Mouse (Mus musculus) fat pad, adult 2 months (tissue): Measurements from ENCODE around the gene Adh6b.
A peak's percentile ranks its signal among the peaks of the same experiment; 100 is the strongest.

Source experiments
- DNase-seq: peaks from one replicate; pipeline ENCODE4 v3.0.0-alpha.2; 2011; ENCODE audit warnings: low read depth, low spot score; ENCODE audit errors: extremely low read depth

Gene Adh6b

DNA sequence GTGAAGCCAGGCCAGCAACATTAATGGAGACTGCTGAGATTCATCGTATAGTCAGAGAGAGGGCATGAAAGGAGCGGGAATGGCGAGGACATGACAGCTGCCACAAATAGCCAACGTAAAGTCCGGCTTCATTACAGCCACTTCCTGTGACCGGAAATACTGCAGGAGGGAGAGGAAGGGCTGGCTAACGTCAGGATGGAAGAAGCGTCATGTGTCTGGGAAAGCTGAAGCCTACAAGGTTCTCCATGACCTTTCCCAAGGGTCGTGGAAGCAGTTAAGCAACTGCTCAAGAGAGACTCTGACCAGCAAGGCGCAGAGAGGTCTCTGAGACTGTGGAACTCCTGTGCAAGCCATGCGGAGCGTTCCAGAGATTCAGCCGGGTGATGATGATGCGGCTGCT, at the start of gene Adh6b:
Gene Adh6b, plus strand, starts transcription at position 305 of the 400 bp plus-strand sequence.
- DNase-seq: no peak

- DNase-seq: no peak
Observed at GRCm38 (mm10) chr3:138293298-138293895, 48.2 kb upstream of the Adh6b start.

GRCm38 (mm10) chr3:138300130-138300529, 41.4 kb upstream of the Adh6b start:
- peak; percentile 91 for DNase-seq

DNA sequence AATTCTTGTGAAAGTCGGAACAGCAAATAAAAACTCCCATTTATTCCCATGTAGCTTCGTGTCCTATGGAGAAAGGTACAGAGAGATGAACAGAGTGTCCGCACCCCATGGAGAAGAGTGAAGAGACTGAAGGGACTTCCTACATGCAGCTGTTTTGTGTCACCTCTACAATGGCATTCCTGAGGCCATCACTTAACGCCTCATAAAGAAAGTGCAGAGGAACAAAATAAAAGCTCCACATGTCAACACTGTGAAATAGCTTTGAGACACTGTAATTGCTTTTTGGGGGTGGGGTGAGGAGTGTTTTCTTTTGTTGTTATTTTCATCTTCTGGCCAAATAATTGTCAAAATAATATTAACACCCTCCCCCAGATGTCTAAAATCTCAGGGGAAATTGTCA, 38.9 kb upstream of the Adh6b start:
- no peak for DNase-seq

GRCm38 (mm10) chr3:138303771-138304488, 37.6 kb upstream of the Adh6b start:
- DNase-seq: peak; percentile 97

DNA sequence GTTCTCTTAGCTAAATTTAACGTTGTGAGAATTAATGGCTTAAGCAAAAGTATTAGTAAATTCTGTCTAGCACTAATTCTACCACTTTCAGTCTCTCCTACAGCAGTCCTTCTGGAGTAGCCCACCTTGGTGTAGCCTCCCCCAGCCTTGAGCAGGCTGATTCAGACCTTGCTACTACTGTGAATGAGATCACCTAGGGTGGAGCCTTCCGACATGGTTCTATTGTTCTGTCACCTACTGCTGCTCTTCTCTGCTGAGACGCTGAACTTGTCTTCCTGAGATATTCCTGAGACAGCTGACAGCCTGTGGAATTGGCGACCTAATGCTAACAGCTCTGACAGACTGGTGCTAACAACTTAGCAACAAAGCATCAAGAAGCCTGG, 37.1 kb upstream of the Adh6b start:
- no peak for DNase-seq

GRCm38 (mm10) chr3:138305486-138306289, 35.9 kb upstream of the Adh6b start:
- DNase-seq: no peak

DNA sequence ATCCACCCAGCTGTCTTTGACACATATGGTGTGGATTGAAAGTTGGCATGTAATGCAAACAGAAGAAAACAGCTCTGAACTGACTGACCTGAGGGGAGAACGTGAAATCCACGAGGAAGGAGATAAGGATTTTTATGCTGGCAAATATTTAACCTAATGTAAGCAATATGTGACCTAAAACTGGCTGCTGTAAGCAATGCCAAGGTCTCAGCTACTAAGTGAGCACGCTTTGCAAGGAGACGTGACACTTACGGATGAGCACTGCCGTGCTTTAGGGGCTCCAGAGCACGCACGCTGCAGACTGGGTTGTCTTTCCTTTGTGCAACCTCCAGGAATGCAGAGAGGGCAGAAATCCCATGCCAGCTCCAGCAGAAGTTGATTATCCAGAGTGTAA, 35.3 kb upstream of the Adh6b start:
- no peak for DNase-seq

GRCm38 (mm10) chr3:138309910-138310309, 31.7 kb upstream of the Adh6b start:
- peak; percentile 98 for DNase-seq

- no peak for DNase-seq
Observed at GRCm38 (mm10) chr3:138311015-138311414, 30.6 kb upstream of the Adh6b start.

- DNase-seq: no peak
Observed at GRCm38 (mm10) chr3:138312965-138313364, 28.6 kb upstream of the Adh6b start, which contains the start of gene Adh6a. Adh6a (plus strand) TSS chr3:138313286.

- DNase-seq: no peak
Observed at GRCm38 (mm10) chr3:138316908-138317472, 24.6 kb upstream of the Adh6b start.

- DNase-seq: no peak
Observed at GRCm38 (mm10) chr3:138325001-138325400, 16.6 kb upstream of the Adh6b start.

GRCm38 (mm10) chr3:138325466-138325865, 16.1 kb upstream of the Adh6b start:
- no peak for DNase-seq

DNA sequence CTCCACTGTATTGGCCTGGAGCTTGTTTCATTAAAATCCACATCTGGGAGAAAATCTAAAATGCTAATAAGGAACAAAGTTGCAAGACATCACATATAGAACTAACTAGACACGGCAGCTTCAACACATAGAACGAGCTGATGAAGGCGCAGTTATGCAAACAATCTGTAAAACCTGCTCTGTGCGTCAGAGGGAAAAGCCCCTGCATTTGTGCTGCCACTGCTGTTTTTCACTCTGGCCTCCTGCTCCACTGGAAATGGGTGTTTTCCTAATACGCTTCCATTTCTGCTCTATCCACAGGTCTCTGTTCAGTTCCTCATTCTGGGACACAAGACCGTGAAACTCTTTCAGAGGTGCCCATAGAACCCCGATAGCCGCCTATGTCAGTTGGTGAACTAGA, 7.7 kb upstream of the Adh6b start:
- DNase-seq: no peak

DNA sequence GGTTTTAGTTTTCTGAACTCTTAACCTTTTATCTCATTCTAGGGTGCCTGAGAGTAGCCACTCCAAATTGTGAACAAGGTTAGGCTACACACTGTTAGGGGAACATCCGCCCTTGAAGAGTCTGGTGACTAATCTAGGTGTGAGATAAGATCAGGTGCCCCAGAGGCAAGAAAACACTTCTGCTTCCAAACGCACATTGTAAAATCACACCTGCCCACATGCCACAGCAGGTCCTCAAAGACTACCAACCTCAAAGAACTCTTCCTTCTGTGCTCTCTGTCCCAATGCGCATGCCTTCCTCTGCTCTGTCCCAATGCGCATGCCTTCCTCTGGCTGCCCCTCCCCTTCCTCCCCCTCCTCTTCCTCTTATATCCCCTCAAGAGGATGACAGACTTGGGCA, 7.3 kb upstream of the Adh6b start:
- peak; percentile 89 for DNase-seq

GRCm38 (mm10) chr3:138335566-138335965, 6.0 kb upstream of the Adh6b start:
- DNase-seq: no peak

- no peak for DNase-seq
Observed at GRCm38 (mm10) chr3:138336104-138336754, 5.3 kb upstream of the Adh6b start.

DNA sequence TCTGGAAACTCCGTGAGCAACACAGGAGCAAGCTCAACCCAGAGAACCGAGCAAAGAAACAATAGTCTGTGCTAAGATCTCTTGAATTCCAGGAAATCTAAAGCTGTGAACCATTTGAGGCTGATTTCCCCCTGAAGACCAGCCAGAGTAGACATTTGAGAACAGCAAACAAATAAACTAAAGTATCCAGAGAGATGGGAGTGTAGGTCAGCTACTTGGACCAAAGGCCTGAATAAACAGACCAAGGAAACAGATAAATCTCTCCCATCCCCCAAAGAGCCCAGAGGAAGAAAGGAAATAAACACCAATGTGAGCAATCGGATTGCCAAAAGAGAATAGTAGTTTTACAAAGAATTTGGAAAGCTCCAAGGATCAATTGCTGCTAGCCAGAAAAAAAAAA, 5.5 kb downstream of the Adh6b start:
- DNase-seq: no peak

DNA sequence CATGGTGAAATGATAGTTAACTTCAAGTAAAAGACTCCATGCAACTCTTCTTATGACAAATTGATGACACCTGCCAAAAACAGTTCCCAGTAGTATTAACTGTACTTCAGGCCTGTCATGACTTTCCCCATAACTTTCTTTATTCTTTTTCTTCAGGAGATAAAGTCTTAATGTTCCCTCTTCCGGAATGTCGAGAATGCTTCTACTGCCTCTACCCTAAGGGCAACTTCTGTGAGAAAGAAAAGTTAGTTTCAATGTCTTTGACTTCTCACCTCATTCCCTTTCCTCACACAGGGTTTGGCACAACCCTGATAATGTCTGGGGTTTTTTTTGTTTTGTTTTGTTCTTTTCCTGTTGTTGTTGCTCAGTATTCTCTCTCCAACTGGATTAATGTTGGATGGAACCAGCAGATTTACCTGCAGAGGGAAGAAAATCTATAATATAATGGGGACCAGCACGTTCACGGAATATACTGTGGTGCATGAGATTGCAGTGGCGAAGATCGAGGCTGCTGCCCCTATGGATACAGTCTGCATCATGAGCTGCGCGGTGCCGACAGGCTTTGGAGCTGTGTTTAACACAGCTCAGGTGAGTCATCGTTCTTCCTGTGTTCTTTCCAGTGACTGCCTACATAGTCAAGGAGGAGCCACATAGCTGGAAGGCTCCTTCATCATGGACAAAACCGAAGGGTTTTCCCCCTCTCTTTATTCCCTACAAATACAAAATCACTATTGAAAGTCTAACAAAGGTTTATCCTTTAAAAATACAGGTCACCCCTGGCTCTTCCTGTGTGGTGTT, 10.6 kb downstream of the Adh6b start:
- peak; percentile 69 for DNase-seq
